Mouse (Mus musculus) gastrocnemius, adult 2 months (tissue): ENCODE measurements at regions not wholly inside any gene's neighbourhood (a gene's known extent, or its start where the extent isn't known, plus 50 kb on each side); places are given as distances from the start of the nearest gene placed in this dataset.

ENCODE experiments used
- DNase-seq: peaks from one replicate; pipeline ENCODE4 v3.0.0; 2022
- H3K27ac ChIP-seq: fragments of 200-600 bp; 2 replicates; pipeline ENCODE4 v1.8.1; 2022; ENCODE audit warnings: mild to moderate bottlenecking
- H3K4me3 ChIP-seq: fragments of 200-600 bp; 2 replicates; pipeline ENCODE4 v1.8.1; 2022; ENCODE audit warnings: mild to moderate bottlenecking, moderate library complexity
- CTCF ChIP-seq: fragments of 200-600 bp; IDR thresholded peaks from 2 replicates; pipeline ENCODE4 v1.8.1; 2022; ENCODE audit warnings: antibody characterized with exemption, mild to moderate bottlenecking, moderate library complexity
- intact Hi-C: fragments of 180-260 bp; cut with DNase I; formaldehyde crosslinking; loops from one replicate; pipeline ENCODE4 v1.15.1; 2025

DNA sequence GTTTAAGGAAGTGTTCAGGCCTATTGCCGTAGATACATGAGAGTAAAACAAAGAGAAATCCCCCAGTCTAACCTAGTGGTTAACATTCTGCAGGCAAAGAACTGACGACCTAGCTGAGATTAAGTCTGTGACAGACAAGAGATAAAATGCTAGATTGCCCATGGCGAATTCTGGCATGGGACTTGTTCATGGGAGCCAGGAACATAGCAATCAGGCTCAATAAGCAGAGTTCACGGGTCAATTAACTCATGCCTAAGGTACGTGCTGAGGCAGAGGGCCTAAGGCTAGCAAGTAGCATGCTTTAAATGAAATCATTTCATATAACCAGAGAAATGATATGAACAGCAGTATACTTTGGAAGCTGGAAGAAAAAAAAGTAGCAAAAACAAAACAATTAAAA is 1119.2 kb upstream of the Adgrl2 start:
- TF ChIP-seq CTCF: no peak
- intact Hi-C loops: no loop called here
- DNase-seq: no peak

DNA sequence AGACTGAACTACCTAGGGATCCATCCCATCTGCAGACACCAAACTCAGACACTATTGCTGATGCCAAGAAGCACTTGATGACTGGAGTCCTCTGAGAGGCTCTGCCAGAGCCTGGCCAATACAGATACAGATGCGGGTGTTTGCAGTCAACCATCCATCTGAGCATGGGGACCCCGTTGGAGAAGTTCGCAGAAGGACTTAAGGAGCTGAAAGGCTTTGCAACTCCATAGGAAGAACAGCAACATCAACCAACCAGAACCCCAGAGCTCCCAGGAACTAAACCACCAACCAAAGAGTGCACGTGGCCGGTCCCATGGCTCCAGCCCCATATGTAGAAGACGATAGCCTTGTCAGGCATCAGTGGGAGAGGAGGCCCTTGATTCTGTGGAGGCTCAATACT is 1121.9 kb upstream of the Adgrl2 start:
- Histone ChIP-seq H3K27ac (no peak overlapping the region), H3K4me3 (no peak overlapping the region)
- TF ChIP-seq CTCF: no peak
- intact Hi-C loops: no loop called here
- no peak for DNase-seq

More for the DNA sequence above, 1119.2 kb upstream of the Adgrl2 start:
- no peak overlapping the region for H3K27ac ChIP-seq
- no peak overlapping the region for H3K4me3 ChIP-seq

- intact Hi-C loops: no loop called here
- no peak for TF ChIP-seq CTCF
- H3K4me3 ChIP-seq: no peak overlapping the region
- H3K27ac ChIP-seq: no peak overlapping the region
- DNase-seq: no peak
These were observed 1129.5 kb upstream of the Adgrl2 start for GRCm38 (mm10) chr3:150119866-150120265.

- TF ChIP-seq CTCF: no peak
- intact Hi-C loops: no loop called here
- H3K4me3 ChIP-seq: no peak overlapping the region
- H3K27ac ChIP-seq: no peak overlapping the region
- DNase-seq: no peak
These were observed 1156.3 kb upstream of the Adgrl2 start for GRCm38 (mm10) chr3:150146635-150147034.

- TF ChIP-seq CTCF: no peak
- intact Hi-C loops: no loop called here
- no peak overlapping the region for H3K27ac ChIP-seq
- no peak overlapping the region for H3K4me3 ChIP-seq
- DNase-seq: no peak
These were observed 1160.9 kb upstream of the Adgrl2 start for GRCm38 (mm10) chr3:150151152-150151822.

DNA sequence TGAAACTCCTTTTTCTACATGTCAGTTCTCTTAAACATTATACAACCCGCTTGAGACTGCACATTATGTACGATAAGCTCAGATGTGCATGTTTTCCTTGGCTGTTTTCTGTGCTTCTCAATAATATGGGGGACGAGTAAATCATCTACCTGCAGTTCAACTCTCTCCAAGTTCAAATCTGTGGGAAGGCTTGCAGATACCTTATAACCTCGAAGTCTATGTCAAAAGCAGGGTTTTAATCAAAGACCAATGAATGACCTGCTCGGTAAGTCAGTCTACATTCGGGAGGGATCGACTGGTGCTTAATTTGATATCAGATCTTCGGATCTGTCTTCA is 1161.4 kb upstream of the Adgrl2 start:
- no peak for TF ChIP-seq CTCF
- Histone ChIP-seq H3K4me3 (no peak overlapping the region), H3K27ac (no peak overlapping the region)
- intact Hi-C loops: no loop called here
- no peak for DNase-seq

DNA sequence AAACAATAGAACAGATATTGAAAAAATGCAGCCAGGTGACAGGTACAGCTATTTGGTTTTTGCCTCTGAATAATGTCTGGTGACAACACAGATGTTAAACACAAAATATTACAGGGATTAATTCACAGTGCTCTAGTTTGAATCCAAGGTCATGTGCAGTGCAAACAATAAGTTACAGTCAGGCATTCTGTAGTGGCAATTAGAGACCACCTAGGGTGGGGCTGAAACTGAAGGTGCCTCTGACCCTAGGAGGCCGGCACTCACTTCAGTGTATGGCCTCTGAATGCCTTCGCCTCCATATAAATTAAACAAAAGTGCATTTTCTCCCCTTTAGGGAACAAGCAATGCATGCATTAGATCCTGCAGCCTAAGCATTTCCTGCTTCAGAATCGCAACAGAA is 1162.5 kb upstream of the Adgrl2 start:
- Histone ChIP-seq H3K4me3 (no peak overlapping the region), H3K27ac (no peak overlapping the region)
- TF ChIP-seq CTCF: no peak
- no peak for DNase-seq
- intact Hi-C loops: no loop called here

DNA sequence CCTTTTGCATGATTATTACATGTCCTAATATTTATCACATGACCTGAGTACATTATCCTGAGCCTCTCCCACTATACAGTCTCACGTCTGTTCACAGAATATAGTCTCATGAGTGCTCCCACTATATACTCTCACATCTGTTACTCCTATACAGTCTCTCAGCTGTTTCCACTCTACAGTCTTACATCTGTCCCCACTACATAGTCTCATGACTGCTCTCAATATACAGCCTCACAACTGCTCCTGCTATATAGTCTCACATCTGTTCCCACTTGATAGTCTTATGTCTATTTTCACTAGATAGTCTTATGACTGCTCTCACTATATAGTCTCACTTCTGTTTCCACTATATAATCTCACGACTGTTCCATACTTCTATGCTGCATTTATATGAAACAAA is 1195.5 kb upstream of the Adgrl2 start:
- Histone ChIP-seq H3K4me3 (no peak overlapping the region), H3K27ac (no peak overlapping the region)
- no peak for DNase-seq
- no peak for TF ChIP-seq CTCF
- intact Hi-C loops: no loop called here

GRCm38 (mm10) chr3:150193132-150193531 is 1202.8 kb upstream of the Adgrl2 start:
- intact Hi-C loops: no loop called here
- TF ChIP-seq CTCF: no peak
- Histone ChIP-seq H3K4me3 (no peak overlapping the region), H3K27ac (no peak overlapping the region)
- no peak for DNase-seq

DNA sequence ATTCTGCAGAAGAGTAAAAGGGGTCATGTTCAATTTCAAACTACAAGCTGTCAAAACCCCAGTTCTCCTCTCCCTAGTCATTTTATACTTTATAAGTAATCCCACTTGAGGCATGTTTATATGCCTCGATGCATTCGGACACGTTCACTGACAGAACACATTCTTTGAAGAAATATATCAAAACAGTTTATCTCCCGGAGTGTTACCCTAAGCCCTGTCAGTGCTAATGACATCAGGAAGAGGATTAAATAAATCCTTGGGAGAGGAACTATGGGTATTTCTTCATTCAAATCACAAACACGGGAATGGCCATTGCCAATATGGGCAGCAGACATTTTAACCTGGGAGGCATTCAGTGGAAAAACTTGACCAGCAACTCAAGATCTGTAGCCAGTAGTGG is 1208.1 kb upstream of the Adgrl2 start:
- Histone ChIP-seq H3K4me3 (no peak overlapping the region), H3K27ac (no peak overlapping the region)
- TF ChIP-seq CTCF: no peak
- DNase-seq: no peak
- intact Hi-C loops: no loop called here

GRCm38 (mm10) chr3:150205902-150206301 is 1215.5 kb upstream of the Adgrl2 start:
- Histone ChIP-seq H3K4me3 (no peak overlapping the region), H3K27ac (no peak overlapping the region)
- TF ChIP-seq CTCF: no peak
- DNase-seq: no peak
- intact Hi-C loops: no loop called here

DNA sequence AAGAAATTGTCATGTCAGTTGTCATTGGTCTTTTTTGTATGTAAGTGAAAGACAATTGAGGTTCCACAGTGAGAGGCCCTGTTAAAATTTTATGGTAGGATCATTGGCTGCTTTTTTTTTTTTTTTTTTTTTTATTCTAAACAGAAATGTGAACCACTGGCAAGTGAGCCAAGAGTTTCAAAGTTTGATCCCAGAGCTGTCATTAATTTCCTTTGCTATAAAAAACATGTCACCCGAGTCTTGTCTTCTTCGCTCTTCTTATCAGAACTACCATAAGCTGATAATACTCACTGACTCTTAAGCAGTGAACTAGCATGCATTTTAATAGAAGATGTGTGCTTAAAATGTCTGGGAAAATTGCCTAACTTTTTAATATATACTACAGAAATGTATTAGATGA is 1204.4 kb upstream of the Adgrl4 start:
- no peak for TF ChIP-seq CTCF
- intact Hi-C loops: no loop called here
- H3K4me3 ChIP-seq: no peak overlapping the region

DNA sequence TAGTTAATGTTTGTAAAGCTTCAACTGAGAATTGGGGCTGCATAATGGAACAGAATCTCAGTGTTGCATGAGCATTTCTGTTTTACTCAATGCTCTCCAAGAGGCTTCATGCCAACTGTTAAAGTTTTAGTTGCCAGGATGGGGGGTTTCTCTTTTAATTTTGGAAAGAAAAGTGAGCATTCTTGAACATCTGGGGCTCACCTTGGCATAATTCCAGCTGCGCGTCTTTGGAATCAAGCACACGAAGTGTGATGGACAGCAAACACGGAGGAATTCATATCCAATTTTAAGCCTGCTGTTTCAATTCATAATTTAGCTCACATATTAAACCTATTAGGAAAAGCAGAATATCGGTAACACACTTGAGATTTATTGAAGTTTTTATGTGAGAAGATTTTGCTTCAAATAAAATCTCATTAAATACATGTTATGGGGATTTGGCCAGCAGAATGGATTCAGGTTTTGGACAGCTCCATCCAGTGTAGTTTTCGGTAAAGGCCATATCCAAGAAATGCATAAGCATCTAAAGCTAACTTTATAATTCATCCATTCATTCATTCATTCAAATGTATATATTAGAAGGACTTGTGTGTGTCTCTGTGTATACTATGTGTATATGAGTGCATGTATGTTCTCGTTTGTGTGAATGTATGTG is 1200.6 kb upstream of the Adgrl4 start:
- intact Hi-C loops: no loop called here
- H3K27ac ChIP-seq: no peak overlapping the region
- DNase-seq: no peak
- H3K4me3 ChIP-seq: no peak overlapping the region
- TF ChIP-seq CTCF: no peak

More for the DNA sequence above, 1204.4 kb upstream of the Adgrl4 start:
- H3K27ac ChIP-seq: no peak overlapping the region
- DNase-seq: no peak

- no peak for DNase-seq
- intact Hi-C loops: no loop called here
- no peak for TF ChIP-seq CTCF
These were observed 1162.6 kb upstream of the Adgrl4 start for GRCm38 (mm10) chr3:150275038-150275437.

More at GRCm38 (mm10) chr3:150275038-150275437, 1162.6 kb upstream of the Adgrl4 start:
- Histone ChIP-seq H3K4me3 (no peak overlapping the region), H3K27ac (no peak overlapping the region)
